Mouse (Mus musculus) heart, postnatal 36 days (tissue): Measurements from ENCODE around the gene Mastl. TPM values are rescaled to one million over a fixed set of nuclear protein-coding genes. Genes with fewer than 3 reads are reported as not detected.

Experiments used
- DNase-seq, 2 experiments: peaks; one replicate each; pipeline ENCODE4 v3.0.0; 2021 to 2022
- intact Hi-C: fragments of 180-260 bp; cut with DNase I; formaldehyde crosslinking; loops from one replicate; pipeline ENCODE4 v1.15.1; 2025
- total RNA-seq, 2 experiments: library from RNA; stranded (reverse); gene quantifications; 2 replicates each; pipeline ENCODE4 v1.2.3; 2021

Mastl gene
- total RNA-seq, 2 experiments from 2014 or later: 0.51 to 0.69 TPM

DNA sequence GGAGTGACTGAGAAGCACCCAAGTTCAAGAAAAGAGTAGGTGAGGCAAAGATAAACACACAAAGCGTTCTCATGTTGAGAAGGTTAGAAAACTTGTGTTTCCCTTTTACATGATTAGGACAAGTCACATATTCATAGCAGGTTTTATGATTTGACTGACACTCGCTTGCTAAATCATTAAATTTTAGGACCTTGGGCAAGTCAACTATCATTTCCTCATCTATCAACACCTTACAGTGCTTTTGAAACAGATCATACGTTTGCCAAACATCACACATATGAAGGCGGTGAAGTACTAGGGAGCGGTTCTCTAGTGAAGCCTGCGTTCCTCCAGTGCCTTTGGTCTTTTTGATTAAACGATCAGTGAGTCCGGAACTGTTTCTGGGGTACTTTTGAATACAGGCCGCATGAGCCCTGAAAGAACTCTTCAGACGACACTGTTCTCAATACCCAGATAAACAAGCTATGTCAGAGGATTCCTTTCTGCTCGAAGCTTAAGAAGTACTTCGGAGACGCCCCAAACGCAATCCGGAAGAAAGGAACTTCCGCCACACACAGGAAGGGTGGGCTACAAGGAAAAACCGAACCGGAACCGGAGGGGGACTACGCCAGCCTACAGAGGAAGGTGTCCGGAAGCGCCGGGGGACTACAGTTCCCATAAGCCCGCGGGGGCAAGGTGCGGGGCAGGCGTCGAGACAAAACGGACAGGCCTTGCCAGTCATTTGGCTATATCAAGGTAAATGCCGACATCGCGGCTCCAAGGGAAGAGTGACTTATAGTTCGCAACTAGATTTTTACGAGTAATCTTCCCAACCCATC, 88.1 kb downstream of the Mastl start, which contains the start of gene Acbd5:
TSS of gene Acbd5 (plus strand) at position 616 of the 818 bp plus-strand sequence.
- intact Hi-C loops: loop anchor here (1.0 to 2.0 kb wide), 2 partner anchors 27 to 89 kb away; partner anchors contain the start of genes Abi1, Mastl and Yme1l1

More for the DNA sequence above, 88.1 kb downstream of the Mastl start, which contains the start of gene Acbd5:
- peak; percentile 91 to 92 for DNase-seq

Other genes starting within 250 kb of the Mastl start
- 10 to 100 TPM; 21.4 to 24.7 TPM for gene Abi1, start 115.8 kb downstream of the Mastl start, total RNA-seq
- gene Acbd5, start 87.9 kb downstream of the Mastl start, total RNA-seq: 10 to 100 TPM; 24.8 to 25.4 TPM
- 10 to 100 TPM; 67.8 to 70.5 TPM for gene Yme1l1, start 345 bp upstream of the Mastl start, total RNA-seq
- not detected for gene 4931423N10Rik, start 51.5 kb upstream of the Mastl start, total RNA-seq
- gene Nxph2, start 165.2 kb upstream of the Mastl start, total RNA-seq: not detected